26 mouse cellular contexts compared by ENCODE assay signal in the genomic region with DNA sequence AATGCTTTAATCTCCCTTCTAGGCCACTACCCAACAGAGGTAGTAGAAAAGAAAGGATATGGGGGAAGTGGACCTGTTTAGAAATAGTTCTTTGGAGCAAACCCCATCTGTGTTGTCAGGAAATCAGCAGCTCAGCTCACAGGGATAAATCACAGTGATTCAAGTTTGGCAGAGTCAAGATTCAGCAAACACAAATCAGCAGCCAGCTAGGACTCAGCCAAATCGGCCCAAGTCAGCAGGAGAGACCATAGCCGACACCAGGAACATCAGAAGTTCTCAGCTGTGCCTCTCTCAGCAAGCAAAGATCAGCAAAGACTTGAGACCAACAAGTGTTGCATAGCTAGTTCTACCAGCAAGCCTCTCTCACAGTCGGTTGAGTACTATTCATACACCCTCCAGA.
A peak's percentile ranks its signal among the peaks of the same experiment; 100 is the strongest.
DNase-seq lines count a peak whose midpoint lies in the region; ATAC-seq and TF ChIP-seq lines count a peak whose summit lies in the region.
"Had no signal": no experiment of that assay in that cellular context is flagged by ENCODE, and none has a peak within 500 bp of the region (broad histone marks: within the 10 kb centered on the region; RNA-seq: fewer than 3 reads in every experiment).

No protein-coding gene starts in this region.

- H3K9me3 ChIP-seq in lung, postnatal 0 days (ENCODE audit: low read length), result no peaks in the 10 kb centered on the region
- no peaks in the 10 kb centered on the region for H3K9me3 ChIP-seq in forebrain, embryonic 12.5 days
- H3K9me3 ChIP-seq: G1E; liver, embryonic 12.5 days; megakaryocyte, embryonic 14.5 days; midbrain, embryonic 12.5 days had no signal

- no peak for TF ChIP-seq EP300 in lung, postnatal 0 days (IDR thresholded peaks at IDR 0.05)

- 61% methylated on average over 3 of the region's 3 CpGs for WGBS in lung, postnatal 0 days
- WGBS in forebrain, embryonic 12.5 days, result 91% methylated on average over 3 of the region's 3 CpGs

- no peaks in the 10 kb centered on the region for H3K4me1 ChIP-seq in lung, postnatal 0 days (ENCODE audit: insufficient read depth, low read depth, low read length)
- peaks cover 5% of the 10 kb centered on the region; the same call in 1 of the 2 replicates for H3K4me1 ChIP-seq in forebrain, embryonic 12.5 days

- H3K9ac ChIP-seq in lung, postnatal 0 days (replicated peaks; ENCODE audit: low read depth), result no peak overlapping the region
- H3K9ac ChIP-seq in forebrain, embryonic 12.5 days, result no peak overlapping the region
- H3K9ac ChIP-seq: forebrain, postnatal 0 days; liver, embryonic 12.5 days; liver, postnatal 0 days; midbrain, embryonic 12.5 days had no signal

- no peaks in the 10 kb centered on the region for H3K27me3 ChIP-seq in lung, postnatal 0 days (replicated peaks; ENCODE audit: insufficient read depth, low read length)
- H3K27me3 ChIP-seq in forebrain, embryonic 12.5 days, result no peaks in the 10 kb centered on the region
- H3K27me3 ChIP-seq: liver, embryonic 12.5 days; megakaryocyte, embryonic 14.5 days; midbrain, embryonic 12.5 days had no signal

- no peak overlapping the region for H3K27ac ChIP-seq in lung, postnatal 0 days (ENCODE audit: low read length)
- H3K27ac ChIP-seq in forebrain, embryonic 12.5 days, result no peak overlapping the region
- H3K27ac ChIP-seq: liver, embryonic 12.5 days; midbrain, embryonic 12.5 days had no signal

- peak; percentile 26 to 30 for DNase-seq in cerebellum, adult 18-20 months
- DNase-seq in cerebellum, postnatal 4 days (ENCODE audit: low spot score in 2 of 2), result no peak
- DNase-seq in heart, adult 11 months, result peak; percentile 89
- no peak for DNase-seq in heart, adult 8-10 months (ENCODE audit: low spot score)
- DNase-seq in lung, postnatal 36 days, result peak; percentile 20
- no peak for DNase-seq in lung, postnatal 0 days (ENCODE audit: low spot score)
- DNase-seq: adrenal gland, postnatal 14 days; forebrain, postnatal 0 days; gastrocnemius, postnatal 36 days; heart, postnatal 14 days; kidney, adult 2 months; kidney, postnatal 36 days; layer of hippocampus, postnatal 36 days; left cerebral cortex, postnatal 4 days; liver, postnatal 0 days; lung, postnatal 14 days; retina, postnatal 1 day; right cerebral cortex, postnatal 14 days; thymus, postnatal 4 days had no signal

- H3K4me3 ChIP-seq in lung, postnatal 0 days (ENCODE audit: low read depth, low read length), result no peak overlapping the region
- no peak overlapping the region for H3K4me3 ChIP-seq in forebrain, embryonic 12.5 days (replicated peaks)
- H3K4me3 ChIP-seq: erythroblast, embryonic 14.5 days; liver, embryonic 12.5 days; megakaryocyte, embryonic 14.5 days; midbrain, embryonic 12.5 days had no signal

- no peak overlapping the region for H3K4me2 ChIP-seq in lung, postnatal 0 days (replicated peaks; ENCODE audit: low read depth, low read length)
- no peak overlapping the region for H3K4me2 ChIP-seq in forebrain, embryonic 12.5 days
- H3K4me2 ChIP-seq: liver, embryonic 12.5 days; midbrain, embryonic 12.5 days had no signal

- no peak for TF ChIP-seq CTCF in lung, postnatal 0 days (IDR thresholded peaks at IDR 0.05)

- ATAC-seq in lung, postnatal 0 days, result no peak
- no peak for ATAC-seq in forebrain, embryonic 12.5 days (ENCODE audit: low FRiP score)
- ATAC-seq: forebrain, postnatal 0 days; hindbrain, embryonic 16.5 days; liver, embryonic 12.5 days; liver, postnatal 0 days had no signal

- H3K36me3 ChIP-seq in lung, postnatal 0 days (ENCODE audit: insufficient read depth, low read length), result no peaks in the 10 kb centered on the region
- H3K36me3 ChIP-seq in forebrain, embryonic 12.5 days (replicated peaks), result no peaks in the 10 kb centered on the region
- H3K36me3 ChIP-seq: liver, embryonic 12.5 days; midbrain, embryonic 12.5 days had no signal

Comparison
In these comparisons a context has a peak if more than half of its experiments do, and no peak if none do; other contexts are left out.
1. DNase-seq: peak in cerebellum, adult 18-20 months (2 of 2), heart, adult 11 months (single experiment) and lung, postnatal 36 days (single experiment); none in cerebellum, postnatal 4 days (0 of 2), heart, adult 8-10 months (single experiment) and lung, postnatal 0 days (single experiment).